Mouse (Mus musculus): ENCODE measurements around the gene Ccdc187.

Ccdc187 gene

GRCm38 (mm10) chr2:26294457-26294856 lies at the start of gene Ccdc187:
TSS of gene Ccdc187 (minus strand) at chr2:26294557.
- no peak for DNase-seq (ENCODE audit: low read depth in 2 of 2, low spot score in 2 of 2)

GRCm38 (mm10) chr2:26342609-26343490 lies 48.5 kb upstream of the Ccdc187 start:
- no peak for DNase-seq (ENCODE audit: low read depth in 2 of 2, low spot score in 2 of 2)

- DNase-seq (ENCODE audit: low read depth in 2 of 2, low spot score in 2 of 2) = no peak
Observed at GRCm38 (mm10) chr2:26342044-26342443, 47.7 kb upstream of the Ccdc187 start.

GRCm38 (mm10) chr2:26341510-26341981 lies 47.2 kb upstream of the Ccdc187 start:
- DNase-seq (ENCODE audit: low read depth in 2 of 2, low spot score in 2 of 2) = no peak

DNA sequence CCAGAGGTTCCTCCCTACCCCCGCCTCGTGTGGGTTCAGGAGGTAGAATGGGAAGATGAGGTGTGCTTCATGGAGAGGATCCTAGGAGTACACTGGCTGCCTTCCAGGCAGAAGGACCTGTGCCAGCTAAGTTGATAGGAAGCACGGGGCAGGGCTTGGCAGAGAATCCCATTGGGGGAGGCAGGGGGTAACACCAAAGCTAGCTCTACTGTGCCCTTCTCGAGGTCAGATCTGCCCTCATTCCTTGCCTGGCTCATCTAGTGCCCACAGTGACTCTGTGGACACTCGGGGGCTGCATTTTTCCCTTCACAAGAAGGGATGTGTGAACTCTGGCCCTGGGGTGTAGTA lies 44.8 kb upstream of the Ccdc187 start:
- DNase-seq (ENCODE audit: low read depth in 2 of 2, low spot score in 2 of 2) = no peak

- no peak for DNase-seq (ENCODE audit: low read depth in 2 of 2, low spot score in 2 of 2)
Observed at GRCm38 (mm10) chr2:26338302-26339203, 44.2 kb upstream of the Ccdc187 start.

- DNase-seq (ENCODE audit: low read depth in 2 of 2, low spot score in 2 of 2) = no peak
Observed at GRCm38 (mm10) chr2:26330702-26331101, 36.3 kb upstream of the Ccdc187 start.

GRCm38 (mm10) chr2:26330056-26330468 lies 35.7 kb upstream of the Ccdc187 start:
- DNase-seq (ENCODE audit: low read depth in 2 of 2, low spot score in 2 of 2) = no peak

DNA sequence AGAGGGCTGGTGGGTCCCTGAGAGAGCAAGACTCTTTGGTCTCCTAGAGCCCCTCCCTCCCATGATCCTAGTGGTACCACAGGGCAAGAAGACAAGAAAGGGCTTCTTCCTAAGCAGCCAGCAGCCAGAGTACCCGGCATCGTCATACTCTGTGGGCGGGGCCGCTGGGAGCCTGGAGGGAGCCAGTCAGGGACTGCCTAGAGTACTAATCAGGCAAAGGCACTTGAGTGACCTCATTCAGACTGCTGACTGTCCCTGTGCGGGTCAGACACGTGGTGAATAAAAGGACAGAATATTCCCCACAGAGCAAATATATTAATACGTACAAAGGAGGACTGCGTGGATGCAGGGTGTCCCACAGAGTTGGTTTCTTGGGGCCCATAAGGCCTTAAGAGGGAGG lies 35.0 kb upstream of the Ccdc187 start:
- DNase-seq (ENCODE audit: low read depth in 2 of 2, low spot score in 2 of 2) = no peak

DNA sequence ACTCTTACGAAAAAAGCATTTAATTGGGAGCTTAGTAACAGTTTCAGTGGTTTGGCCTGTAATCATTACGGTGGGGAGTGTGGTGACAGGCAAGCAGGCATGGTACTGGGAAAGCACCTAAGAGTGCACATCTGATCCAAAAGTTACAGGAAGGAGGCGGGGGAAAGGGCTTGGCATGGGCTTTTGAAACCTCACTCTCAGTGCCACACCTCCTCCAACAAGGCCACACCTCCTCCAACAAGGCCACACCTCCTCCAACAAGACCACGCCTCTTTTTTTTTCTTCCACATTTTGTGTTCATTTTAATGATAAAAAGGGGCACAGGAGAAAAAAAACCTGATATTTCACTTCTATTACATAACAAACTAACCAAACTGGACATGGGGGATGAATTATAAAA lies 33.5 kb upstream of the Ccdc187 start:
- DNase-seq (ENCODE audit: low read depth in 2 of 2, low spot score in 2 of 2) = no peak

DNA sequence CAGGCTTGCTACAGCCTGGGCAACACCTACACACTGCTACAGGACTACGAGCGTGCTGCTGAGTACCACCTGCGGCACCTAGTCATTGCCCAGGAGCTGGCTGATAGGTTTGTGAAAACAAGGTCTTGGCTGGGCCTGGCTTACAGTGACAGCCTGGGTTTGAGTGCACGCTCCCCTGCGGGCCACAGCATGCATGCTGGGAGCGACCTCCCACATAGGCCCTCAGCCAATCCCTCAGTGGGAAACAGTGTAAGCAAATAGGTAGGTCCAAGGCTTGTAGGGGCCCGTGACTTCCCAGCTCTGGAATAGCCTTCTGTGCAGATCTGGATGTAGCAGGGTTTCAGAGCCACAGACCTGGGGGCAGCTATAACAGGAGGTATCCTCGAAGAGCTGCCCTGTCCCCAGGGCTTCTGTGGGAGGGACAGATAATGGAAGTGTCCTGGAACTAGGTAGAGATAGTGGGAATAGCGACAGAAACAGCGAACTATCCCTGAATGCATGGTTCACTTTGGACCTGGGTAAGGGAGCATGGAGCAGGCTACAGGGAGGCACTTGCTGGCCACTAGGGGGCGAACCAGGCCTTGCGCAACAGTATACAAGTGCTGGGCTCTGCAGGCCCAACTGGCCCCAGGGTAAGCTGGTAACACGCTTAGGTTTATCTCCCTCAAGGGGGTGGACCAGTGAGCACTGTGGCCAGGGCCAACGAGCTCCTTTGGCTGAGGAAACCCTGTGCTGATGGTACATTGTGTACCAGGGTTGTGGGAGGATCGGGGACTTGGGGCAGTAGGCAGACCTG lies 31.2 kb upstream of the Ccdc187 start:
- DNase-seq (ENCODE audit: low read depth in 2 of 2, low spot score in 2 of 2) = peak; percentile 28 to 50

- DNase-seq (ENCODE audit: low read depth in 2 of 2, low spot score in 2 of 2) = no peak
Observed at GRCm38 (mm10) chr2:26324917-26325316, 30.6 kb upstream of the Ccdc187 start.

GRCm38 (mm10) chr2:26323589-26324325 lies 29.4 kb upstream of the Ccdc187 start:
- DNase-seq (ENCODE audit: low read depth in 2 of 2, low spot score in 2 of 2) = no peak

DNA sequence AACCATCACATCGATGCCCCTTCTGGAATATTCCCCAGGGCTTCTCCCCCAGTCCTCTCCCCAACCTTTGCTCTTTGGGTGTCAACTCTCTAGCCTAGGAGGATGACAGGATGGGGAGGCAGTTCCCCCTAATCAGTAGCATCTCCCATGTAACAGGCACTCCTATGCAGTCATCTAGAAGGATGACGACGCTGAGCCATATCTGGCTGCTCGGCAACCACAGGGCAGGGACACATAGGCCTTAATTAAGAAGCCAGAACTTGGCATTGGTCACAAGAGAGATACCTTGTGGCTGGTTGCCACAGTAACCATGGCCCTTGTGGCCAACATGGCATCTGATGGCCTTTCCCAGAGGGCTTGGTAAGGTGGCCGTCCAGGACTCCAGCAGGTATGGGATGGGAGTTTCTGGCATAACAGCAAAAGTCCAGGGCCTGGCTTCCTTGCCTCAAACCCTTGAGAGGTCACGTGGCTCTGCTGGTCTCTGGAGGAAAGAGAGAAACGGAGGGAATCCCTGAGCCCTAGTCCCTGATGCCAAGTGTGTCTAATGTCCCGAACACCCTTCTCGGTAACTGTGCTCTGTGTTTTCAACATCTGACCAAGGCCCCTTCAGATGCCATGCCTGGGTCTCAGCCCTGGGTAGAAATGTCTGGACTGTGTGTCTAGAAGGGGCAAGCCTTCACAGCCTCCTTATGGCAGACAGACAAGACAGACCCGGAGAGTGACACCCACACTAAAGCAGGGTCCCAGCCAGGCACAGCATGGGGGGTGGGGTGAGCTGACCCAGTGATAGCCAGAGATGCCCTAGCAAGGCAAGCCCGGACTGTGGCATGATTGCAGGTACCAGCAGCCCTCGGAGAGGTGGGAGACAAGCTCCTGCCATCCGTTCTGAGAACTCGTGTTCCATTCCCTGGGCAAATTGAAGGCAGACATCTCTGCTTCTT lies 26.2 kb upstream of the Ccdc187 start:
- no peak for DNase-seq (ENCODE audit: low read depth in 2 of 2, low spot score in 2 of 2)

GRCm38 (mm10) chr2:26319519-26320244 lies 25.3 kb upstream of the Ccdc187 start:
- no peak for DNase-seq (ENCODE audit: low read depth in 2 of 2, low spot score in 2 of 2)

DNA sequence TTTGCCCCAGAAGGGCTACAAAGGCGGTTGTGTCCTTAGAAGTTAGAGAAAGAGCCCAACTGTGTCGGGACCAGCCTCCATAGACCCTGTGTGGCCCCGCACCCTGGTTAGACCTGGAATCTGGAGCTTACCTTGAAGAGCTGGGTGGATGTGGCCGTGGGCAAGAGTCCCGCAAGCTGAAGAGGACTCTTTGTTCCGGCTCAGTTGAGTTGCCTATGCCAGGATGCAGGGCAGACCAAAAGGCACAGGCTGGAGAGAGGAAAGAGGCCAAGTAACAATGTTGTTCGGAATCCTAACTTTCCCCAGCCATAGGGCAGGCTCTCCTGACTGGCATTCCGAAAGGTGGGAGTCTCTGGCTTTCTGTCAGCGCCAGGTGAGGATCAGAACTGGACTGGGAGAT lies 24.8 kb upstream of the Ccdc187 start:
- DNase-seq (ENCODE audit: low read depth in 2 of 2, low spot score in 2 of 2) = no peak

- DNase-seq (ENCODE audit: low read depth in 2 of 2, low spot score in 2 of 2) = no peak
Observed at GRCm38 (mm10) chr2:26317991-26318672, 23.8 kb upstream of the Ccdc187 start.

DNA sequence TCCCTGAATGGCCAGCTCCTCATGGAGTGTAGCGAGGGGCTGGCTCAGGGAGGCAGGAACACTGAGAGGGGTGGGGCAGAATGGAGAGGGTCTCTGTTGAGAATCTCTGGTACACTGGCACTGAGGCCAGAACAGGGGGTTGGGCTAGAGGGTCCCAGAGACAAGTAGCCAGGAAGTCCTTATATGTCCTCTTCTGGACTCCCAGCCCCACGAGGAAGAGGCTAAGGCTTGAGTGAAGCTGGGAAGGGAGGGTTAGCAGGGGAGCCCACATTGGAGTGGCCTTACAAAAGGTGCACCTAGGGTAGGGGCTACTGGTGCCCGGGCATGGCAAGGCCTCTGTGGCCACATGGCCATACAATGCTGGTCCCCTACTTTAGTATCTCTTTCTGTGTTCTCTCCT lies 23.0 kb upstream of the Ccdc187 start:
- no peak for DNase-seq (ENCODE audit: low read depth in 2 of 2, low spot score in 2 of 2)

All from CD8-positive naive resting alpha-beta T cell, adult 2 months (primary cell).